Comparison of ENCODE assay signal across 17 mouse cellular contexts in genomic region chr12:81317811-81318210, GRCm38 (mm10). TPM values are rescaled to one million over a fixed set of nuclear protein-coding genes. Genes with fewer than 3 reads are reported as not detected.
A peak's percentile ranks its signal among the peaks of the same experiment; 100 is the strongest.
DNase-seq lines count a peak whose midpoint lies in the region; ATAC-seq lines count a peak whose summit lies in the region.
"Had no signal": no experiment of that assay in that cellular context is flagged by ENCODE, and none has a peak within 500 bp of the region (broad histone marks: within the 10 kb centered on the region; RNA-seq: fewer than 3 reads in every experiment).

No protein-coding gene starts in this region.

- no peak overlapping the region for H3K4me3 ChIP-seq in midbrain, embryonic 10.5 days
- no peak overlapping the region for H3K4me3 ChIP-seq in midbrain, embryonic 11.5 days (ENCODE audit: low read depth, low read length)
- no peak overlapping the region for H3K4me3 ChIP-seq in forebrain, embryonic 14.5 days (ENCODE audit: low read depth, low read length)
- H3K4me3 ChIP-seq: embryonic facial prominence, embryonic 12.5 days; heart, embryonic 13.5 days; hindbrain, embryonic 15.5 days had no signal

- no peaks in the 10 kb centered on the region for H3K27me3 ChIP-seq in midbrain, embryonic 10.5 days (ENCODE audit: low read depth, poor library complexity, severe bottlenecking)
- H3K27me3 ChIP-seq in midbrain, embryonic 11.5 days (ENCODE audit: control insufficient read depth, insufficient read depth, low read length) = no peaks in the 10 kb centered on the region
- H3K27me3 ChIP-seq in forebrain, embryonic 14.5 days (replicated peaks; ENCODE audit: control insufficient read depth, insufficient read depth, low read length) = no peaks in the 10 kb centered on the region
- H3K27me3 ChIP-seq: embryonic facial prominence, embryonic 12.5 days; heart, embryonic 13.5 days; hindbrain, embryonic 15.5 days had no signal

- H3K9ac ChIP-seq in midbrain, embryonic 11.5 days (ENCODE audit: low read length) = no peak overlapping the region
- H3K9ac ChIP-seq in forebrain, embryonic 14.5 days (ENCODE audit: low read length) = no peak overlapping the region
- H3K9ac ChIP-seq: embryonic facial prominence, embryonic 12.5 days; heart, embryonic 13.5 days; hindbrain, embryonic 15.5 days had no signal

- 6% methylated on average over 2 of the region's 2 CpGs for WGBS in midbrain, embryonic 10.5 days
- 10% methylated on average over 2 of the region's 2 CpGs for WGBS in midbrain, embryonic 11.5 days
- 1% methylated on average over 2 of the region's 2 CpGs for WGBS in forebrain, embryonic 14.5 days

- no peak overlapping the region for H3K4me2 ChIP-seq in midbrain, embryonic 11.5 days
- H3K4me2 ChIP-seq in forebrain, embryonic 14.5 days (ENCODE audit: low read length) = no peak overlapping the region
- H3K4me2 ChIP-seq: embryonic facial prominence, embryonic 12.5 days; heart, embryonic 13.5 days; hindbrain, embryonic 15.5 days had no signal

- peaks cover 17% of the 10 kb centered on the region for H3K36me3 ChIP-seq in midbrain, embryonic 10.5 days
- H3K36me3 ChIP-seq in midbrain, embryonic 11.5 days (ENCODE audit: control insufficient read depth, insufficient read depth, low read length) = no peaks in the 10 kb centered on the region
- H3K36me3 ChIP-seq in forebrain, embryonic 14.5 days (ENCODE audit: control insufficient read depth, insufficient read depth, low read length) = no peaks in the 10 kb centered on the region
- H3K36me3 ChIP-seq: embryonic facial prominence, embryonic 12.5 days; heart, embryonic 13.5 days had no signal

- DNase-seq in midbrain, embryonic 10.5 days (ENCODE audit: low spot score) = peak; percentile 28
- DNase-seq in midbrain, embryonic 11.5 days (ENCODE audit: low spot score, missing footprints) = no peak
- DNase-seq in embryo, embryonic 10.5 days (ENCODE audit: low spot score) = peak; percentile 41
- peak; percentile 65 for DNase-seq in retina, embryonic 14.5 days (ENCODE audit: low spot score)
- no peak for DNase-seq in forebrain, embryonic 14.5 days (ENCODE audit: low spot score)
- DNase-seq in kidney, adult 11 months = no peak
- DNase-seq: adrenal gland, postnatal 10 days; cerebellum, adult 11 months; cerebellum, adult 9-10 months; cerebellum, postnatal 25 days; gastrocnemius, postnatal 14 days; heart, postnatal 36 days had no signal

- no peak overlapping the region for H3K27ac ChIP-seq in midbrain, embryonic 10.5 days (replicated peaks)
- H3K27ac ChIP-seq in midbrain, embryonic 11.5 days (ENCODE audit: low read depth, low read length) = no peak overlapping the region
- H3K27ac ChIP-seq in forebrain, embryonic 14.5 days (ENCODE audit: low read depth, low read length) = no peak overlapping the region
- H3K27ac ChIP-seq: embryonic facial prominence, embryonic 12.5 days; heart, embryonic 13.5 days; hindbrain, embryonic 15.5 days had no signal

- H3K9me3 ChIP-seq in midbrain, embryonic 10.5 days (replicated peaks) = no peaks in the 10 kb centered on the region
- no peaks in the 10 kb centered on the region for H3K9me3 ChIP-seq in midbrain, embryonic 11.5 days (ENCODE audit: control insufficient read depth, low read length)
- H3K9me3 ChIP-seq in forebrain, embryonic 14.5 days (replicated peaks; ENCODE audit: control insufficient read depth, low read length) = no peaks in the 10 kb centered on the region
- H3K9me3 ChIP-seq: embryonic facial prominence, embryonic 12.5 days; heart, embryonic 13.5 days; hindbrain, embryonic 15.5 days had no signal

- ATAC-seq in midbrain, embryonic 11.5 days (ENCODE audit: low FRiP score) = no peak
- no peak for ATAC-seq in forebrain, embryonic 14.5 days
- ATAC-seq: forebrain, embryonic 16.5 days; intestine, embryonic 16.5 days had no signal

- H3K4me1 ChIP-seq in midbrain, embryonic 10.5 days = peaks cover 25% of the 10 kb centered on the region
- peaks cover 5% of the 10 kb centered on the region for H3K4me1 ChIP-seq in midbrain, embryonic 11.5 days (ENCODE audit: control insufficient read depth, insufficient read depth, low read length)
- H3K4me1 ChIP-seq in forebrain, embryonic 14.5 days (ENCODE audit: control insufficient read depth, insufficient read depth, low read length) = no peaks in the 10 kb centered on the region

RNA-seq across cellular contexts. Expression of gene Slc8a3, which starts 15.2 kb away (rescaled TPM):
- polyA plus RNA-seq in midbrain, embryonic 10.5 days (2016; fragmentation: Nextera tagmentation; extraction: Ambion mirVana) = 1.3 TPM in 2 replicates
- 0.98 and 1.1 TPM in 2 replicates for polyA plus RNA-seq in midbrain, embryonic 11.5 days (2014; fragmentation: Nextera tagmentation; extraction: Ambion mirVana)
- 2.3 and 3.5 TPM in 2 replicates for polyA plus RNA-seq in forebrain, embryonic 14.5 days (2014; fragmentation: Nextera tagmentation; extraction: Ambion mirVana)

Comparison
In these comparisons a context has a peak if more than half of its experiments do, and no peak if none do; other contexts are left out.
1. DNase-seq: peak in midbrain, embryonic 10.5 days (single experiment), embryo, embryonic 10.5 days (single experiment) and retina, embryonic 14.5 days (single experiment); none in midbrain, embryonic 11.5 days (single experiment), forebrain, embryonic 14.5 days (single experiment) and kidney, adult 11 months (single experiment).